Mouse (Mus musculus) heart, postnatal 25 days (tissue): ENCODE data around the gene Adssl1. TPM values are rescaled to one million over a fixed set of nuclear protein-coding genes. Genes with fewer than 3 reads are reported as not detected.

Experiments used
- DNase-seq: peaks from one replicate; pipeline ENCODE4 v3.0.0; 2022; ENCODE audit warnings: low spot score
- intact Hi-C: fragments of 180-260 bp; cut with DNase I; formaldehyde crosslinking; loops from one replicate; pipeline ENCODE4 v1.15.1; 2025
- total RNA-seq, 2 experiments: library from RNA; stranded (reverse); gene quantifications; 2 replicates each; pipeline ENCODE4 v1.2.3; 2021

The Adssl1 gene
- total RNA-seq, 2 experiments from 2014 or later = 147 TPM

DNA sequence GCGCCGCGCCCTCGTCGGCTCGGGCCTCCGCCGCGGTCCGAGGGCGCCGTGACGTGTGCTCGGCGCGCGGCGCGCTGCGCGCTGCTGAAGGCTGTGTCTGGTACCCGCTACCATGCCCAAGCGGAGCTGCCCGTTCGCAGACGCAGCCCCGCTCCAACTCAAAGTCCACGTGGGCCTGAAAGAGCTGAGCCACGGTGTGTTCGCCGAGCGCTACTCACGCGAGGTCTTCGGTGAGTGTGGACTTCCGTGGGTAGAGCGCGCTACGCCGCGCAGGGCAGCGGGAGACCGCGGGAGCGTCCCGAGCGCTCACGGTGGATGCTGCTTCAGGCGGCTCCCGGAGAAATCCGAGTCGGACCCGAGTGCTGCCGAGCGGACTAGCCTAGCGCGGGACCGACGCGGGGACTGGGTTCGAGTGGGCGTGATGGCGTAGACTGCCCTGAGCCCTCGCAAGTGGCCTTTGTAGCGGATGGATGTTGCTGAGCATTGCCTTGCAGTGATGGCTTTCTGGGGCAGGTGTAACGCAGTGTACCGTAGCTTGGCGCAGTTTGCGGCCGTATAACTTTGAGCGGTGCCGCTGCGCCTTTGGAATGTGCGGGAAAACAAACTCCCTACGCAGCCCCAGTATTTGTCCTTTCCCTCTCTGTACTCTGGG is 25.1 kb downstream of the Adssl1 start:
- DNase-seq = no peak
- intact Hi-C loops = no loop called here

DNA sequence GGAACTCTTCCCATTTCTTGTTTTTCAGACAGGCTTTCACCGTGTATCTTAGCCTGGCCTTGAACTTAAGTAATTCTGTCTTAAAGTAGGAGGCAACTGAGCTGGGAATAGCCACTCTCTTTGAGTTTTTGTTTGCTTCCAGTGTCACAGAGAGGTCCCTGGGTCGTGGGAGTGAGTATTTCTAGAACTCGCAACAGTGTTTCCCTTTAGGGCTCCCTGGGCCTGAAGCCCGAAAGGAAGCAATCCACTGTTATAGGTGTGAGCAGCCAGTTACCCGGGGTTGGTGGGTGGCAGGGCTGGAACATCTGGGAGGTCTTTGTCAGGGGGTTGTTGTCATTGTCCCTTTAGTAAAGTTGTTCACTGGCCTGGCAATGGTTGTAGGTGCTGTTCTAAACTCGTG is 26.3 kb downstream of the Adssl1 start:
- DNase-seq = no peak

DNA sequence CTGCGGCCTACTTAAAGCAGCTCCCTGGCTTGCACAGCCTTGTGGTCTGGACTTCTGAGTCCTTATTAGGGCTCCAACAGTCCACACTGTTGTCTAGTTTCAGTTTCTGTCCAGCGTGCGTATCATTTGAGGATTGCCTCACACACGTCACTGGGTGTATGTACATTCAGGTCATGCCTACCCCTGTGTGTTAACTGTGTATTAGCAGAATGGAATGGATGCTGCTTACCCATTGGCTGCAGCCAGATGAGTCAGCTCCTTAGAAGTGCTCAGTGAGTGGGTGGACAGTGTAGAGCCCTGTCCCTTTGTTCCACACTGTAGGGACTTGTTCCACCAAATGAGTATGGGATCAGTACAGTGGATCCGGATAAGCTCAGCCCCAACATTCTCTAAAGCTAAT is 28.2 kb downstream of the Adssl1 start:
- intact Hi-C loops = no loop called here
- DNase-seq = no peak

More for the DNA sequence above, 26.3 kb downstream of the Adssl1 start:
- intact Hi-C loops = no loop called here

DNA sequence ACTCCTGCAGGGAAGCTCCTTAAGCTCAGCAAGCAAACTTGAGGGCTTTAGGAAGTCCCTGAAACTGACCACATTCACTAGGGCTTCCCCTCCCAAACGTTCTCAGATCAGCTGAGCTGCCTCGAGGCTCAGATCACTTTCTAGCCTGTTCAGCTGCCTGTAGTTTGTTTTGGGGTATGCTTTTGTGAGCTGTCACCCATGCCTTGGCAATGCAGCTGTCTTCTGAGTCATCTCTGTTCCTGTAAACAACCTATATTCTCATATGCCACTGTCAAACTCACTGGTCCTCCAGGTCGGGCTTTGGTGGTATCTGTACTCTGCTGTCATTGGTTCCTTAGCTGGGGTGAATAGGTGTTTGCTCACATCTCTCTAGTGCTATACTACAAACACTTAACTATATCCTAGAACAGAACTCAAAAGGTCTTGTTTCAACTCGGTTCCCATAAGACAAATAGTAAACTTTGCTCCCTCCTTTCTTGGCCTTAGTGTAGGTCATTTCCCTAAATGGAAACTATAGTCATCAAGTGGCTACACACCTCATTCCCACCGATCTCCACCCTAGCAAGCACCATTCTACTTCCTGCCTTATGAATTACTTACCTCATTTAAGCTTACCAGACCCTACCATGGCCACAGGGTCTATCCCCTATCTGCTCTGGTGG is 32.1 kb downstream of the Adssl1 start:
- intact Hi-C loops = no loop called here
- no peak for DNase-seq

DNA sequence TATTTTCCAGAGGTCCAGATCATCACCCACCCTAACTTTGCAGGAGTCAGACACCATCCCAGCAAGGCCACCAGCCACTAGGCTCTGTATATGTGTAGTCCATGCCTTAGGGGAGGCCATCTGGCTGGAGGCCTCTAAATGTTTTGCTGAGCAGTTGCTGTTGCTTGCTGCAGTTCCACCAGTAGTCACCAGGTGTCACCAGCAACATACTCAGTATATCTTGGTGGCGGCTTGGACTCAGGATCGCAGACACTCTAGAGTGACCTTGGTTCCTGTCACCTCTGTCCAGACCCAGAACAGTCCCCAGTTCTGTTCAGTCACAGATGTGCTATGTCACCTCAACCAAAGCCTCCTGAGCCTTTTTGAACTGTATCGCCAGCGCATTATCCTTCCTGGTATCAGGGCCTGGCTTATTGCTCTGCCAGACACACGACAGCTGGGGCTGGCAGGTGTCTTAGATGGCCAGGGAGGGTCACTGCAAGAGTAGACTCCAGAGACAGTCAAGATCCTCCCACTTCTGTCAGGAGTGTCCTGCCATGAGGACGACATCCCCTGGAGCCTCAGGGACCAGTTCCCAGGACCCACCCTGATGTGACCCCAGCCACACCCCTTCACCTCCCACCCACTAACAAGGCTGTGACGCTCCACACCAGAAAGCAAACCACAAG is 33.4 kb downstream of the Adssl1 start:
- peak; percentile 61 for DNase-seq
- intact Hi-C loops = loop anchor here (1.0 kb wide), 1 partner anchor 54 kb away; no protein-coding TSS in a partner anchor

DNA sequence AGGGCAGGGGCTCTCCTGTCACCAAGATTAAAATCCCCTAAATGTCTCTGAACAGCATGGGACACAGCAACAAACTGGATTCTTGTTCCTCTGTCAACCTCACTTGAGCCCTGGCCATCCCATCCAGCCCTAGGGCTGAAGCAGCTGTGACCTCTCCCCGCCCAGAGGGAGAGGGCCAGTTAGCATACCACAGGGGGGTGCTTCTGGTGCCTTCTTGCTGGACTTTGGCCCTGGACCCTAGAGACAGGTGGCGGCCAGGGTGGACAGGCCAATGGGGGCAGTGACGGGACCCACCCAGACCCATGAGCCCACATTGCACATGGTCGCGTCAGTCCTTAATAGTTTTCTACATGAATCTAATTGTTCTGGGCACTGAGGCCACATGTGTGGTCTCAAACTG is 34.2 kb downstream of the Adssl1 start:
- intact Hi-C loops = no loop called here
- DNase-seq = no peak

DNA sequence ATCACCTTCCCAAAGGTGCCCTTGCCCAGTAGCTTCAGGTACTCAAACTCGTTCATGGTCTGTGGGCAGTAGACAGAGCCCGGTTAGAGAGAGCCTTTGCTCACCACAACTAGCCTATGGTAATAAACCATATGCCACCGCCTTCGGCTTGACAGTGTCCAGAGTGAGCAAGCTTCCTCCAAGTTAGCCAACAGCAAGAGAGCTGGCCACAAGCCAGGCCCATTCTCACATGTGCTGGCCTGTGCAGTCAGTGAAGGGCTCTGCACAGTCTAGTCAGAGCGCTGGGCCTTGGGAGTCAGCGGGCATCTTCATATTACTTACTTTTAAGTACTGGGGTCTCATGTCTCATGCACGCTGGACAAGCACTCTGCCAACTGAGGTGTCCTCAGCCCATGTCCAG is 38.8 kb downstream of the Adssl1 start:
- intact Hi-C loops = loop anchor here (2.0 kb wide), 1 partner anchor 16 kb away; the partner anchor contains the start of gene Akt1

DNA sequence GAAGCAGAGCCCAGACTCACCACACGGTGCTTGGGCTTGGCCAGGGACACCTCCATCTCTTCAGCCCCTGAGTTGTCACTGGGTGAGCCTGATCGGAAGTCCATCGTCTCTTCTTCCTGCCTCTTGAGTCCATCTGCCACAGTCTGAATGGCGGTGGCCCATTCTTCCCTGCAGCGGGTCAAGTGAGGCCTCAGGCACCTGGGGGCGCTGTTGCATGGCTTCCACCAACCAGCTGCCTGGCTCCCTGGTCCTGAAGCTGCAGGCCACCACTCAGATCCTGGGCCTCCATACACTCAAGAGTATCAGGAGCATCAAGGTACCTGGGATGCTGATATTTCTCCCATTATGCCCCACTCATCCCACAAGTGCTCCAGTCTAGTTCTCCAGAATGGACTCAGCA is 39.3 kb downstream of the Adssl1 start:
- no peak for DNase-seq
- intact Hi-C loops = loop anchor here (2.0 kb wide), 1 partner anchor 16 kb away; the partner anchor contains the start of gene Akt1

More for the DNA sequence above, 38.8 kb downstream of the Adssl1 start:
- no peak for DNase-seq

DNA sequence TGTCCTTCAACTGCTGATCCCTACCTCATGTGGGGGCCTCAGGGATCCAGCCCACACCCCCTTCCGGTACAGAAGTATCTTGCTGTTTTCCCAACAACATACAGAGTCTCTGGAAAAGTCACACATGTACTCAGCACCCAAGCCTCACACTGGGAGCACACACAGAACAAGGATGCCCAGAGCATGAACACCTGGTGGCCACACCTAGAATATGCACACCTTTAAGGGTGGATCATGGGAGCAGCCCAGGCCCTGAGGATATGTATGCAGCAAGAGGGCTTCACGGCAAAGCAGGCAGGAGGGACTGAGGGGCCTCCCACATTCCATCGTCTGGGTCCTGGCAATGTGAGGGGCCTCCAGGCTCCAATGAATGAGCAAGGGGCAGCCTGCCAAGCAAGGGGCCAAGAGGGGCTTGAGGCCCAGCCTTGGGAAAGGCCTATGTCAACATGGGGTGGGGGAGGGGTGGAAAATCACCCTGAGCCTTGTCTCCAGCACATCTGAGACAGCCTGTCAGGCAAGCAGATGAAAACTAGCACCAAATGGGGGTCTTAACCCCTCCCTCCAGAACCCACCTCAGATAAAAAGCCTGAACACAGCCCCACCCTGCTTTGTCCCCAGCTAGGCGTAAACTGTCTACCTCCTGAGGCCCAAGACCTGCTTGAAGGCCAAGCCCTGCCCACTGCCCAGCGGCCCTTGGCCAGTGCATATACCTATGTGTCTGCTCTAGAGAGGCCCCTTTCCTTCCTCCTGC is 40.9 kb downstream of the Adssl1 start:
- no peak for DNase-seq
- intact Hi-C loops = no loop called here

DNA sequence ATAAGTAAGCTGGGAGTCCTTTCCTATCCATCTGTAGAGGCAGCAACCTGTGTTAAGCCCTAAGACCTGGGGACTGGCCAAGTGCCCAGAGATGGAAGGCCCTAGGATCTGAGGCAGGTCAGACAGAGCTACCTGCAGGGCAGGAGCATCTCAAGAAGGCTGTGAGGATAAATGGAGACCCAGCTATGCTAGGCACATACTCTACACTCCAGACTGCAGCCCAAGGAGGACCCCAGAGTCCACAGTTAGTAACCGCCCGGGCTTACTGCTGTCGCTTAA is 41.4 kb downstream of the Adssl1 start:
- intact Hi-C loops = no loop called here
- no peak for DNase-seq

DNA sequence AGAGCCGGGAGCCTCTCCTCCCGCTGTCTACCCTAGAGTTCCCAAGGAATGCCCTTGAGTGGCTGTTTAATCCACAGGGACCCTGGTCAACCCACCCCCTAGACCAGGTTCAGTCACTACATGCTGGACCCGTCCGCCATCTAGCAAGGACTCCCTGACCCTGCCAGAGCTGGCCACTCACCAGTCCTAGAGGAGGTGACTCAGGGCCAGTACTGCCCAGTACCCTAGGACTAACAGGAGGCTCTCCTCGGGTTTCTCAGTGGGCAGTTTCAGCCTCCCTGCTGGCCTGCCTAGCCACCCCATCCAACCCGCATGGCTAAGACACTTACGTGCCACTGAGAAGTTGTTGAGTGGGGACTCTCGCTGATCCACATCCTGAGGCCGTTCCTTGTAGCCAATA is 42.0 kb downstream of the Adssl1 start:
- DNase-seq = no peak
- intact Hi-C loops = no loop called here

DNA sequence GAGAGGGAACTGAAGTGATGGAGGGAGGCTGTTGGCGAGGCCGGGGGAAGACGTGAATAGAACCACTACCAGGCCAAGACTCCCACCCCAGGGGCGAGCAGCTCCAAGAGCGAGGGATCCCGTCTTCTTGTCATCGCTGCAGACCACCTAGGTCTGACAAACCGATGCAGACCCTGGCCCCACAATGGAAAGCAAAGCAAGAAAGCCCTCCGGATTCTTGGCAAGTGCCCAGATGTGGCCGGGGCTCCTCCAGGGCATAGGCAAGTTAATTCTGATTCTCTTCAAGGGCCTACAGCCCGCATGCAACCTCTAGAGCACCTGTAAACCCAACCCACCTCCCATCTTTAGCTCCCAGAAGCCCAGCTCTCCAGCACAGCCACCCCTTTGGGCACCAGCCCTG is 43.5 kb downstream of the Adssl1 start:
- intact Hi-C loops = no loop called here

DNA sequence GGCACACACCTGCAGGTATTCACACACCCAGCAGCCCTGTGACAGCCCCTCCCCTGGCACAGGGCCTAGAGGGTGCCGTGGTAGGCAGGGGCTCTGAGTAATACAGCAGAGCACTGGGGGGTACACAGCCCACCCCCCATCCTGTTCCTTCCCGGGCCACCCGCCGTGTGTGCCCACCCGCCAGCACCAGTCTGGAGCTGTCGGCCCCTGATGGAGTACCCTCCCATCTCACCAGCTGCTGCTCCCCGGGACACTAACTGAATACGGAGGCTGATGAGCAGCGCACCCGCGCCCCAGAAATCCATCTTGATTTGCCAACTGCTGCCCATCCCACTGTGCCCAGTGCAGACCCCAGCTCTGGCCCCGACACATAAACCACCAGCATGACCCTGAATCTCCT is 43.9 kb downstream of the Adssl1 start:
- DNase-seq = no peak
- intact Hi-C loops = no loop called here

More for the DNA sequence above, 43.5 kb downstream of the Adssl1 start:
- no peak for DNase-seq

DNA sequence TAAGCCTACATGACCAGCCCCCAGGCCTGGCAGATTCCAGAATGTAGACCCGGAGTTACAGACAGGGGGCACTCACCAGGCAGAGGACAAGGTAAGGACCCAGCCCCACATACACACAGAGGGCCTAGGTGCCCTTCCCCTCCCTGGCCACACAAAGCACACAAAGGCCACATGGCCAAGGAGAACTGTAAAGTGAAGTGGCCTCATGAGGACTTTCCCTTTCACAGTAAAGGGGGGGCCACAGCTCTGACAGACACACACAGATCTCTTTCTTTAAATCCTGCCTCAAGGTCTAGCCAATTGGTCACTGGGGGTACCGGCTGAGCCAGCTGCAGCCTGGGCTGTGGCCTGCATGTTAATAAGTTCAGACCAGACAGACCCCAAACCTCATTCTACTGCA is 44.3 kb downstream of the Adssl1 start:
- intact Hi-C loops = no loop called here
- DNase-seq = no peak

DNA sequence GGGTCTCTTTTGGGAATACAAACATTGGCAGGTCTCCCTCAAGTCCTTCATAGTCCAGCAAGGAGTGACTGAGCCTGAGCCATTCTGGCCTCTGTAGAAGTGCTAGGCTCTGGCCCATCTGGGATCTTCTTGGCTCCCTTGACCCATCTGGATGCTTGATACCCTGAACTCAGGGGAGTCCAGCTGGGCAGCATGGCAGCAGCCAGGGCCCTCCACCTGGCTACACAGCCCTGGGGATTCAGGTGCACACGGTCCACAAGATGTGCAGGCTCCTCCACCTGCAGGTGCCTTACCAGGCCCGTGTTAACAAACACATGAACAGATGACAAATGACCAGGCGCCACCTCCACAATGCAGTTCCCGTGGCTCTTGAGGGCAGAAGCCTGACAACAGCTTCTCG is 44.8 kb downstream of the Adssl1 start:
- intact Hi-C loops = no loop called here
- DNase-seq = no peak

DNA sequence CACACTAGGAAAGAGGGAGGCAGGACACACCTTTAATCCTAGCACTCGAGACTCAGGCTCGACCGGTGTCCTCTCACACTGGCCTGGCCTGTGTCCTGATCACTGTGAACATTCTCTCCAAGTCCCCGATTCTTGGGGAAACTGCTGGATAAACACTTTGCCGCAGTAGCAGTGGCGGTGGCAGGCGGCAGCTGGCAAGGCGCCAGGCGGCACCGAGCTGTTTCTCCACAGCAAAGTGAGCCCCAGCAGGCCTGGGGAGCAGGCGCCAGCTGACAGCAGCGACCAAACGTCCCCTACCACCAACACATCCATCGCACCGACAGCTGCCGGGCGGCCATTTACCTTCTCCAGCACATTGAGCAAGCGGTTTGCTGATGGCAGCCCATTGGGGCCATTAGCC is 45.6 kb downstream of the Adssl1 start:
- DNase-seq = no peak
- intact Hi-C loops = no loop called here

DNA sequence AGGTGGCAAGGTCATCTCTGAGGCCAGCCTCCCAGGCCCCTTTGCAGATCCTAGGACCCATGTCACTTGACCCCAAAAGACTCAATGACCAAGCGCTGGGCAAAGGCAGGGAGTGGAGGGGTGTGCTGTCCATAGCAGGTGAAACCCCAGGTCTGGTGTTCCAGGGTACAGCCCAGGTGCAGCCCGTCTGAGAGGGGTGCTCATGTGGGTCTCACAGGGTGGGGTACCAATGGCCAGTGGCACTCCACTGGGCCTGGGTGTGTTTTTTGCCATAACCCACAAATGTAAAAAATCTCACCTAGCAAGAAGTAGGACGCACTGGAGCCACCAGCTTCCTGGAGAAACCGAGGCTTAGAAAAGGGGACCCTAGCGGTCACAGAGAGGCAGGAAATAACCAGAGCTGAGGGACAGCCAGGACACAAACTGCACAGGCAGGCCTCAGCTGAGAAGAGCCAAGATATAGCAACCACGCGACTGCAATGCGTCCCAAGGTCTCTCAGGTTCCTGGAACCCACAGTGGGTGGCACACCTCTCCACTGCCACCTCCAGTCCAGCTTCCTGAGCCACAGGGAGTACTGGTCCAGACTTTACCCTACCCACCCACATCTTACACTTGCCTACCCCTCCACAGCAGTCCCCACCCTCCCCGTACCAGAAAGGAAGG is 46.2 kb downstream of the Adssl1 start:
- no peak for DNase-seq
- intact Hi-C loops = no loop called here

DNA sequence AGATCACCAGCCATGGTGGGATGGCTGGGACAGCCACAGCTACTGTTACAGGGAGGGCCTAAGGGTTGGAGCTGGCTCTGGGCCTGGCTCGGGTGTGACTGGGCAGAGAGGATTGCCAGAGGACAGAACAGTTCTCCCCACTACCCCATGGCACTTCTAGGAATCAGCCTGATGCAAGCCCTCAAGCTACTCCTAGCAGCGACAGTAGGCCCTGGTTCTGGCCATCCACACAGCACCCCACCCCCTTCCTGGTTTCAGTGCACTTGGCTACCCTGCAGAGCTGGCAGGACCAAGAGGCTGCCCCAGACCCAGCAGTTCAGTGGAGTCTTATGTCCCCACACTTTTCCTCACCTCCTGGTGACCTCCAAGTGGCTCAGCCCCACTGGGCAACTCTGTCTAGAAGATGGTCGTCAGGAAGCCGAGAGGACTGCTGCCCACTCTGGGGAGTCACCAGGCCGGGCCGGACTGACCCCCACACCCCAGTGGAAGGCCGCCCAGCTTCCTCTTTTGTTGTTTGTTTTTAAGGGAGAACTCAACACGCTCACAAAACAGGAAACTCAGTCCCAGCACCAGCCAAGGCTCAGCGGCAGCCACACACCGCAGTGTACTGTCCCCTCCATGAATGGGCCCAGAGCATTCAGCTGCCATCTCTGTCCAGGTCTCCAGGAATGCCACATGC is 47.9 kb downstream of the Adssl1 start:
- peak; percentile 45 for DNase-seq
- intact Hi-C loops = no loop called here

DNA sequence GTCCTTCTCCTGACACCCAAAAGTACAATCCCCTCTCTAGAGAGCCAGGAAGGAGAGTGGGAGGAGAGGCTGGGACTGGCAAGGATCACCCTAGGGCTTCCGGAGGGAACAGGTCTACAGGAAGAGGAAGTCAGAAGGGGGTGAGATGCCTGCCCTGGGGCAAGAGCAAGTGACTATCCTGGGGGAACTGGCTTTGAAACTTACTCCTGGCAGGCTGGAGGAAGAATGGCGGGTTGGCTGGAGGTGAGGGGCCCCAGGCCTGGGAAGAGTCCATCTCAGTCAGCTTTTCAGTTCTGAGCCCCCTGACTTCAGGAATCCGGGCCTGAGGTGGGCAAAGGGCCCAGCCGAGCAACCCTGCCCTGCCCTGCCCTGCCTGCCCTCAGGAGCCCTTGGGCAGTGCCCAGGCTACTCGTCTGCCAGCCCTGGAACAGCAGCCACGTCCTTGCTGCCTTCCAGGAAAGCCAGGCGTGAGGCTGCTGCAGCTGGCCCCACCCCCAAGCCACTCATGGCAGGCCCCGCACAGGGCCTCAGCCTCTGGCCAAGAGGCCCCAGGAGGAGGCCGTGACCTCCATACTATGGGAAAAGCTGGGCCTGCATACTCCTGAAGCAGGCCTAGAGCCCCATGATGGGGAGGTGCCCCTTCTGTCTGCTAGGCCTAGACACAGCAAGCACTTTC is 51.0 kb downstream of the Adssl1 start:
- intact Hi-C loops = no loop called here
- DNase-seq = peak; percentile 48
